Mouse (Mus musculus) heart, embryonic 14.5 days (tissue): Measurements from ENCODE around the gene Rps6ka1. TPM values are rescaled to one million over a fixed set of nuclear protein-coding genes. Genes with fewer than 3 reads are reported as not detected.

Source experiments
- ATAC-seq: fragments of 200-750 bp; cut with Nextera tagmentation; 2 replicates; pipeline ENCODE4 v1.8.0; 2017; ENCODE audit warnings: low read depth, moderate TSS enrichment; ENCODE audit not compliant: insufficient number of reproducible peaks, insufficient read depth, low FRiP score
- H3K27ac ChIP-seq, 2 experiments: fragments of 200-500 bp in 1 of 2; fragments of 300-500 bp in 1 of 2; sonication (generic) in 1 of 2; replicated peaks in 1 of 2; 2 replicates each; pipeline ENCODE4 v1.5.1; 2012 to 2014; ENCODE audit warnings: low read depth in 2 of 2, low read length in 2 of 2, control low read depth in 1 of 2, mild to moderate bottlenecking in 1 of 2, mixed read lengths in 1 of 2; ENCODE audit not compliant: control insufficient read depth in 1 of 2, insufficient read depth in 1 of 2
- H3K27me3 ChIP-seq: fragments of 300-500 bp; sonication (generic); 2 replicates; pipeline ENCODE4 v1.6.1; 2014; ENCODE audit warnings: mild to moderate bottlenecking, low read length, control low read depth; ENCODE audit not compliant: control insufficient read depth, insufficient read depth
- H3K36me3 ChIP-seq: fragments of 300-500 bp; sonication (generic); 2 replicates; pipeline ENCODE4 v1.6.1; 2014; ENCODE audit warnings: mild to moderate bottlenecking, control low read depth, low read length, mixed read lengths; ENCODE audit not compliant: control insufficient read depth, insufficient read depth
- H3K4me1 ChIP-seq, 2 experiments: fragments of 200-500 bp in 1 of 2; fragments of 300-500 bp in 1 of 2; sonication (generic) in 1 of 2; 2 replicates each; pipeline ENCODE4 v1.6.1; 2012 to 2014; ENCODE audit warnings: low read length in 2 of 2, control low read depth in 1 of 2, mixed read lengths in 1 of 2; ENCODE audit not compliant: control insufficient read depth in 2 of 2, insufficient read depth in 2 of 2
- H3K4me2 ChIP-seq: fragments of 300-500 bp; sonication (generic); 2 replicates; pipeline ENCODE4 v1.6.1; 2014; ENCODE audit warnings: mild to moderate bottlenecking, low read length
- H3K4me3 ChIP-seq, 2 experiments: fragments of 200-500 bp in 1 of 2; fragments of 300-500 bp in 1 of 2; sonication (generic) in 1 of 2; 2 replicates each; pipeline ENCODE4 v1.5.1; 2012 to 2014; ENCODE audit warnings: low read length in 2 of 2, mild to moderate bottlenecking in 2 of 2, control low read depth in 1 of 2, low read depth in 1 of 2, moderate library complexity in 1 of 2; ENCODE audit not compliant: control insufficient read depth in 1 of 2, insufficient read depth in 1 of 2
- H3K9ac ChIP-seq: fragments of 300-500 bp; sonication (generic); 2 replicates; pipeline ENCODE4 v1.6.1; 2014; ENCODE audit warnings: mild to moderate bottlenecking, low read length
- H3K9me3 ChIP-seq: fragments of 300-500 bp; sonication (generic); 2 replicates; pipeline ENCODE4 v1.6.1; 2016; ENCODE audit warnings: low read length, control low read depth; ENCODE audit not compliant: control insufficient read depth
- WGBS: fragments of 180-500 bp; shearing (Covaris S2); extraction: QIAGEN DNeasy Blood & Tissue Kit; methylation state at CpG from one replicate; pipeline ENCODE4 v1.1.7; 2014; 5-methylcytosine and 5-hydroxymethylcytosine counted together
- polyA plus RNA-seq: library from polyadenylated mRNA; unstranded; fragments of >200 nt; fragmentation: Nextera tagmentation; extraction: Ambion mirVana; gene quantifications from 2 replicates; pipeline ENCODE4 v1.2.1, GENCODE M21; 2014

Gene Rps6ka1
- polyA plus RNA-seq, 1 experiment from 2014 or later = 15.9 TPM

GRCm38 (mm10) chr4:133873431-133873851 lies 14.2 kb downstream of the Rps6ka1 start:
- Histone ChIP-seq H3K4me1 (peaks cover 17 to 34% of the 10 kb centered on the region in 2 experiments), H3K4me3 (no peak overlapping the region), H3K36me3 (0 out of 2 replicates have a peak, but pooled peaks cover 6% of the 10 kb centered on the region), H3K9ac (no peak overlapping the region), H3K4me2 (no peak overlapping the region), H3K27me3 (no peaks in the 10 kb centered on the region), H3K9me3 (no peaks in the 10 kb centered on the region), H3K27ac (no peak overlapping the region)
- WGBS = 58% methylated on average over 4 of the region's 4 CpGs
- no peak for ATAC-seq

- Histone ChIP-seq H3K4me2 (no peak overlapping the region), H3K36me3 (0 out of 2 replicates have a peak, but pooled peaks cover 8% of the 10 kb centered on the region), H3K27ac (no peak overlapping the region), H3K9me3 (no peaks in the 10 kb centered on the region), H3K4me3 (no peak overlapping the region), H3K27me3 (no peaks in the 10 kb centered on the region), H3K9ac (no peak overlapping the region), H3K4me1 (peaks cover 17 to 34% of the 10 kb centered on the region in 2 experiments)
- 58% methylated on average over 15 of the region's 15 CpGs for WGBS
- no peak for ATAC-seq
Measured at GRCm38 (mm10) chr4:133872812-133873300, 14.7 kb downstream of the Rps6ka1 start.

GRCm38 (mm10) chr4:133872222-133872811 lies 15.3 kb downstream of the Rps6ka1 start:
- no peak for ATAC-seq

GRCm38 (mm10) chr4:133865231-133865630 lies 22.4 kb downstream of the Rps6ka1 start:
- Histone ChIP-seq H3K4me2 (no peak overlapping the region), H3K4me3 (no peak overlapping the region), H3K36me3 (peaks cover 28% of the 10 kb centered on the region), H3K9ac (0 out of 2 replicates have a peak overlapping the region, but pooled peaks have one; percentile 16), H3K4me1 (no peaks in the 10 kb centered on the region; a peak in 1 of 4 replicates), H3K27me3 (no peaks in the 10 kb centered on the region), H3K27ac (0 out of 4 replicates have a peak overlapping the region, but pooled peaks of 1 of the 2 experiments have one; percentile 44), H3K9me3 (no peaks in the 10 kb centered on the region)
- ATAC-seq = no peak
- WGBS = 71% methylated on average over 5 of the region's 5 CpGs

More at GRCm38 (mm10) chr4:133872222-133872811, 15.3 kb downstream of the Rps6ka1 start:
- Histone ChIP-seq H3K4me3 (no peak overlapping the region), H3K9ac (no peak overlapping the region), H3K4me1 (peaks cover 17 to 33% of the 10 kb centered on the region in 2 experiments), H3K27me3 (no peaks in the 10 kb centered on the region), H3K27ac (no peak overlapping the region), H3K4me2 (no peak overlapping the region), H3K36me3 (0 out of 2 replicates have a peak, but pooled peaks cover 8% of the 10 kb centered on the region), H3K9me3 (no peaks in the 10 kb centered on the region)
- 55% methylated on average over 7 of the region's 7 CpGs for whole genome bisulfite sequencing

- H3K9ac ChIP-seq = peak overlapping the region; percentile 16; the same call in 1 of the 2 replicates
- H3K9me3 ChIP-seq = no peaks in the 10 kb centered on the region
- 81% methylated on average over 13 of the region's 13 CpGs for WGBS
- peaks cover 35% of the 10 kb centered on the region for H3K36me3 ChIP-seq
- no peak for ATAC-seq
- H3K4me3 ChIP-seq = no peak overlapping the region
- H3K4me1 ChIP-seq = no peaks in the 10 kb centered on the region; a peak in 1 of 4 replicates
- H3K4me2 ChIP-seq = no peak overlapping the region
- no peaks in the 10 kb centered on the region for H3K27me3 ChIP-seq
- H3K27ac ChIP-seq = 0 out of 4 replicates have a peak overlapping the region, but pooled peaks of 1 of the 2 experiments have one; percentile 44
Measured at GRCm38 (mm10) chr4:133864380-133864981, 23.1 kb downstream of the Rps6ka1 start.

GRCm38 (mm10) chr4:133863795-133864379 lies 23.7 kb downstream of the Rps6ka1 start:
- no peak for ATAC-seq

GRCm38 (mm10) chr4:133857527-133857926 lies 30.1 kb downstream of the Rps6ka1 start:
- Histone ChIP-seq H3K9me3 (no peaks in the 10 kb centered on the region), H3K4me2 (no peak overlapping the region), H3K27ac (no peak overlapping the region), H3K4me1 (no peaks in the 10 kb centered on the region), H3K9ac (no peak overlapping the region), H3K36me3 (peaks cover 32% of the 10 kb centered on the region), H3K4me3 (no peak overlapping the region), H3K27me3 (no peaks in the 10 kb centered on the region)
- no peak for ATAC-seq
- WGBS = 80% methylated on average over 4 of the region's 4 CpGs

More at GRCm38 (mm10) chr4:133863795-133864379, 23.7 kb downstream of the Rps6ka1 start:
- no peaks in the 10 kb centered on the region; a peak in 1 of 4 replicates for H3K4me1 ChIP-seq
- H3K9me3 ChIP-seq = no peaks in the 10 kb centered on the region
- peak overlapping the region; percentile 3; the same call in 1 of the 2 replicates for H3K9ac ChIP-seq
- H3K36me3 ChIP-seq = peaks cover 41% of the 10 kb centered on the region
- 66% methylated on average over 12 of the region's 12 CpGs for WGBS
- H3K4me2 ChIP-seq = no peak overlapping the region
- no peaks in the 10 kb centered on the region for H3K27me3 ChIP-seq
- H3K4me3 ChIP-seq = no peak overlapping the region
- H3K27ac ChIP-seq = no peak overlapping the region
